Mouse (Mus musculus): ENCODE results near the gene Myo15b. TPM values are rescaled to one million over a fixed set of nuclear protein-coding genes. Genes with fewer than 3 reads are reported as not detected.

Myo15b gene
- total and polyA plus RNA-seq, 2 experiments from 2014 or later = 0.09 TPM; not detected in 1

GRCm38 (mm10) chr11:115904231-115904955 is 46.2 kb downstream of the Myo15b start:
- Histone ChIP-seq H3K4me1 (ENCODE audit: insufficient read depth, low read length) (no peaks in the 10 kb centered on the region), H3K27me3 (ENCODE audit: insufficient read depth, low read length) (no peaks in the 10 kb centered on the region), H3K9me3 (ENCODE audit: low read length) (no peaks in the 10 kb centered on the region), H3K4me3 (ENCODE audit: low read depth, low read length) (no peak overlapping the region), H3K27ac (ENCODE audit: low read depth, low read length) (no peak overlapping the region), H3K36me3 (ENCODE audit: insufficient read depth, low read length) (0 out of 2 replicates have a peak, but pooled peaks cover 2% of the 10 kb centered on the region), H3K9ac (replicated peaks; ENCODE audit: low read length, poor library complexity, severe bottlenecking) (no peak overlapping the region), H3K4me2 (ENCODE audit: low read depth, low read length, poor library complexity, severe bottlenecking) (no peak overlapping the region)
- no peak for TF ChIP-seq CTCF (IDR thresholded peaks at IDR 0.05)
- WGBS = 79% methylated on average over 8 of the region's 8 CpGs
- no peak for ATAC-seq (ENCODE audit: low FRiP score)
- no peak for DNase-seq (ENCODE audit: low spot score)

GRCm38 (mm10) chr11:115904956-115905790 is 47.0 kb downstream of the Myo15b start:
- H3K27me3 ChIP-seq (ENCODE audit: insufficient read depth, low read length) = no peaks in the 10 kb centered on the region
- no peak overlapping the region for H3K27ac ChIP-seq (ENCODE audit: low read depth, low read length)
- DNase-seq (ENCODE audit: low spot score) = peak; percentile 21
- H3K4me1 ChIP-seq (ENCODE audit: insufficient read depth, low read length) = no peaks in the 10 kb centered on the region
- no peak for ATAC-seq (ENCODE audit: low FRiP score)
- TF ChIP-seq CTCF (IDR thresholded peaks at IDR 0.05) = peak; percentile 3; the same call in 1 of the 2 replicates
- 0 out of 2 replicates have a peak, but pooled peaks cover 2% of the 10 kb centered on the region for H3K36me3 ChIP-seq (ENCODE audit: insufficient read depth, low read length)
- H3K9ac ChIP-seq (replicated peaks; ENCODE audit: low read length, poor library complexity, severe bottlenecking) = no peak overlapping the region
- no peak overlapping the region for H3K4me2 ChIP-seq (ENCODE audit: low read depth, low read length, poor library complexity, severe bottlenecking)
- no peaks in the 10 kb centered on the region for H3K9me3 ChIP-seq (ENCODE audit: low read length)
- 48% methylated on average over 16 of the region's 16 CpGs for WGBS
- no peak overlapping the region for H3K4me3 ChIP-seq (ENCODE audit: low read depth, low read length)

- H3K36me3 ChIP-seq (ENCODE audit: insufficient read depth, low read length) = 0 out of 2 replicates have a peak, but pooled peaks cover 2% of the 10 kb centered on the region
- no peaks in the 10 kb centered on the region for H3K27me3 ChIP-seq (ENCODE audit: insufficient read depth, low read length)
- WGBS = 81% methylated on average over 3 of the region's 3 CpGs
- no peak for TF ChIP-seq CTCF (IDR thresholded peaks at IDR 0.05)
- H3K4me3 ChIP-seq (ENCODE audit: low read depth, low read length) = no peak overlapping the region
- no peak for ATAC-seq (ENCODE audit: low FRiP score)
- H3K9ac ChIP-seq (replicated peaks; ENCODE audit: low read length, poor library complexity, severe bottlenecking) = no peak overlapping the region
- H3K27ac ChIP-seq (ENCODE audit: low read depth, low read length) = no peak overlapping the region
- DNase-seq (ENCODE audit: low spot score) = no peak
- H3K4me1 ChIP-seq (ENCODE audit: insufficient read depth, low read length) = no peaks in the 10 kb centered on the region
- no peak overlapping the region for H3K4me2 ChIP-seq (ENCODE audit: low read depth, low read length, poor library complexity, severe bottlenecking)
- no peaks in the 10 kb centered on the region for H3K9me3 ChIP-seq (ENCODE audit: low read length)
Measured at GRCm38 (mm10) chr11:115906116-115906515, 47.9 kb downstream of the Myo15b start.

- DNase-seq (ENCODE audit: low spot score) (no peak), ATAC-seq (ENCODE audit: low FRiP score) (no peak)
- TF ChIP-seq CTCF (IDR thresholded peaks at IDR 0.05) = no peak
- H3K9ac ChIP-seq (replicated peaks; ENCODE audit: low read length, poor library complexity, severe bottlenecking) = no peak overlapping the region
- H3K36me3 ChIP-seq (ENCODE audit: insufficient read depth, low read length) = 0 out of 2 replicates have a peak, but pooled peaks cover 2% of the 10 kb centered on the region
- no peak overlapping the region for H3K27ac ChIP-seq (ENCODE audit: low read depth, low read length)
- 93% methylated on average over 5 of the region's 5 CpGs for WGBS
- no peaks in the 10 kb centered on the region for H3K27me3 ChIP-seq (ENCODE audit: insufficient read depth, low read length)
- no peaks in the 10 kb centered on the region for H3K4me1 ChIP-seq (ENCODE audit: insufficient read depth, low read length)
- no peak overlapping the region for H3K4me2 ChIP-seq (ENCODE audit: low read depth, low read length, poor library complexity, severe bottlenecking)
- H3K4me3 ChIP-seq (ENCODE audit: low read depth, low read length) = no peak overlapping the region
- H3K9me3 ChIP-seq (ENCODE audit: low read length) = no peaks in the 10 kb centered on the region
Measured at GRCm38 (mm10) chr11:115906521-115906920, 48.3 kb downstream of the Myo15b start.

GRCm38 (mm10) chr11:115911134-115911561 is 52.9 kb downstream of the Myo15b start:
- no peak for TF ChIP-seq CTCF (IDR thresholded peaks at IDR 0.05)
- no peak overlapping the region for H3K9ac ChIP-seq (replicated peaks; ENCODE audit: low read length, poor library complexity, severe bottlenecking)
- no peaks in the 10 kb centered on the region for H3K9me3 ChIP-seq (ENCODE audit: low read length)
- no peak for ATAC-seq (ENCODE audit: low FRiP score)
- H3K4me1 ChIP-seq (ENCODE audit: insufficient read depth, low read length) = no peaks in the 10 kb centered on the region
- H3K4me2 ChIP-seq (ENCODE audit: low read depth, low read length, poor library complexity, severe bottlenecking) = no peak overlapping the region
- no peak overlapping the region for H3K27ac ChIP-seq (ENCODE audit: low read depth, low read length)
- no peak overlapping the region for H3K4me3 ChIP-seq (ENCODE audit: low read depth, low read length)
- no peak for DNase-seq (ENCODE audit: low spot score)
- H3K27me3 ChIP-seq (ENCODE audit: insufficient read depth, low read length) = no peaks in the 10 kb centered on the region
- 98% methylated on average over 5 of the region's 5 CpGs for WGBS
- H3K36me3 ChIP-seq (ENCODE audit: insufficient read depth, low read length) = peaks cover 21% of the 10 kb centered on the region

Data from midbrain, postnatal 0 days (tissue).